Mouse (Mus musculus) MEL (cell line): ENCODE results near the gene Kcnn1. TPM values are rescaled to one million over a fixed set of nuclear protein-coding genes. Genes with fewer than 3 reads are reported as not detected.

Experiments
- DNase-seq: peaks from one replicate; pipeline ENCODE4 v3.0.0; 2011; ENCODE audit warnings: low read depth, low spot score
- H3K27ac ChIP-seq: 2 replicates; pipeline ENCODE4 v1.5.1; 2012; ENCODE audit warnings: low read depth, mild to moderate bottlenecking, control low read depth, low read length, moderate library complexity; ENCODE audit not compliant: control insufficient read depth
- H3K27me3 ChIP-seq, 2 experiments: fragments of 150-350 bp in 1 of 2; sonication (generic) in 1 of 2; 2 replicates each; pipeline ENCODE4 v1.6.1; 2012; ENCODE audit warnings: low read length in 2 of 2, mild to moderate bottlenecking in 2 of 2, improper control_type of control experiment in 1 of 2, moderate library complexity in 1 of 2; ENCODE audit not compliant: insufficient read depth in 2 of 2, control insufficient read depth in 1 of 2
- H3K36me3 ChIP-seq, 2 experiments: 2 replicates each; pipeline ENCODE4 v1.6.1; 2012 to 2014; ENCODE audit warnings: low read length in 2 of 2, improper control_type of control experiment in 1 of 2, inconsistent platforms in 1 of 2, mild to moderate bottlenecking in 1 of 2; ENCODE audit not compliant: insufficient read depth in 2 of 2, control insufficient read depth in 1 of 2
- H3K4me1 ChIP-seq, 2 experiments: fragments of 150-350 bp in 1 of 2; sonication (generic) in 1 of 2; 2 replicates each; pipeline ENCODE4 v1.6.1; 2012; ENCODE audit warnings: low read length in 2 of 2, improper control_type of control experiment in 1 of 2, mild to moderate bottlenecking in 1 of 2; ENCODE audit not compliant: insufficient read depth in 2 of 2, control insufficient read depth in 1 of 2
- H3K4me3 ChIP-seq, 2 experiments: fragments of 150-350 bp in 1 of 2; sonication (generic) in 1 of 2; 2 replicates each; pipeline ENCODE4 v1.5.1; 2012; ENCODE audit warnings: low read depth in 2 of 2, low read length in 2 of 2, mild to moderate bottlenecking in 2 of 2, moderate library complexity in 2 of 2, control low read depth in 1 of 2, improper control_type of control experiment in 1 of 2; ENCODE audit not compliant: control insufficient read depth in 1 of 2, insufficient read depth in 1 of 2
- H3K79me2 ChIP-seq: 2 replicates; pipeline ENCODE4 v1.6.1; 2012; ENCODE audit warnings: mild to moderate bottlenecking, low read length, moderate library complexity; ENCODE audit not compliant: control insufficient read depth, poor library complexity, insufficient read depth
- H3K9ac ChIP-seq: 2 replicates; pipeline ENCODE4 v1.6.1; 2012; ENCODE audit warnings: low read depth, mild to moderate bottlenecking, control low read depth, low read length, moderate library complexity; ENCODE audit not compliant: control insufficient read depth, poor library complexity, severe bottlenecking
- H3K9me3 ChIP-seq: fragments of 150-350 bp; sonication (generic); replicated peaks from 2 replicates; pipeline ENCODE4 v1.6.1; 2012; ENCODE audit warnings: mild to moderate bottlenecking, low read length, improper control_type of control experiment, moderate library complexity; ENCODE audit not compliant: insufficient read depth
- CTCF ChIP-seq, 3 experiments: IDR thresholded peaks in 2 of 3; conservative IDR thresholded peaks in 1 of 3; 2 replicates each; pipeline ENCODE4 v1.5.1; 2011 to 2012; ENCODE audit warnings: low read length in 3 of 3, low read depth in 2 of 3, mild to moderate bottlenecking in 2 of 3, improper control_type of control experiment in 1 of 3, inconsistent platforms in 1 of 3, mixed read lengths in 1 of 3, moderate library complexity in 1 of 3; ENCODE audit not compliant: control insufficient read depth in 1 of 3, insufficient read depth in 1 of 3, poor library complexity in 1 of 3, severe bottlenecking in 1 of 3
- GATA1 ChIP-seq: IDR thresholded peaks from 2 replicates; pipeline ENCODE4 v1.6.1; 2011; ENCODE audit warnings: low read depth, low read length, improper control_type of control experiment
- NRF1 ChIP-seq: IDR thresholded peaks from 2 replicates; pipeline ENCODE4 v1.6.1; 2014; ENCODE audit warnings: low read depth, mild to moderate bottlenecking, inconsistent platforms, low read length, improper control_type of control experiment, moderate library complexity; ENCODE audit not compliant: poor library complexity, insufficient read depth, severe bottlenecking
- POLR2AphosphoS5 ChIP-seq: IDR thresholded peaks from 2 replicates; pipeline ENCODE4 v1.6.1; 2012; ENCODE audit warnings: low read depth, borderline replicate concordance, mild to moderate bottlenecking, inconsistent platforms, low read length, moderate library complexity, mixed read lengths
- RAD21 ChIP-seq: IDR thresholded peaks from 2 replicates; pipeline ENCODE4 v1.6.1; 2011; ENCODE audit warnings: mild to moderate bottlenecking, low read depth, low read length, improper control_type of control experiment
- SIN3A ChIP-seq: IDR thresholded peaks from 2 replicates; pipeline ENCODE4 v1.6.1; 2012; ENCODE audit warnings: low read length, improper control_type of control experiment, inconsistent platforms
- SMC3 ChIP-seq: IDR thresholded peaks from 2 replicates; pipeline ENCODE4 v1.6.1; 2011; ENCODE audit warnings: low read depth, low read length, improper control_type of control experiment
- TAL1 ChIP-seq: IDR thresholded peaks from 2 replicates; pipeline ENCODE4 v1.6.1; 2012; ENCODE audit warnings: mild to moderate bottlenecking, inconsistent platforms, low read length, moderate library complexity, mixed read lengths
- UBTF ChIP-seq: IDR thresholded peaks from 2 replicates; pipeline ENCODE4 v1.6.1; 2012; ENCODE audit warnings: low read depth, mild to moderate bottlenecking, inconsistent platforms, low read length, improper control_type of control experiment, moderate library complexity, borderline replicate concordance; ENCODE audit not compliant: insufficient read depth
- USF2 ChIP-seq, 2 experiments: IDR thresholded peaks; 2 replicates each; pipeline ENCODE4 v1.6.1; 2011 to 2012; ENCODE audit warnings: improper control_type of control experiment in 2 of 2, low read length in 2 of 2, borderline replicate concordance in 1 of 2, inconsistent platforms in 1 of 2, low read depth in 1 of 2, mild to moderate bottlenecking in 1 of 2; ENCODE audit not compliant: insufficient read depth in 1 of 2
- ZC3H11A ChIP-seq: IDR thresholded peaks from 2 replicates; pipeline ENCODE4 v1.6.1; 2012; ENCODE audit warnings: low read depth, mild to moderate bottlenecking, inconsistent platforms, low read length, improper control_type of control experiment
- ZKSCAN1 ChIP-seq: IDR thresholded peaks from 2 replicates; pipeline ENCODE4 v1.6.1; 2012; ENCODE audit warnings: low read depth, mild to moderate bottlenecking, inconsistent platforms, low read length, improper control_type of control experiment, moderate library complexity
- ZNF384 ChIP-seq: IDR thresholded peaks from 2 replicates; pipeline ENCODE4 v1.6.1; 2012; ENCODE audit warnings: low read depth, mild to moderate bottlenecking, inconsistent platforms, low read length, improper control_type of control experiment
- polyA plus RNA-seq, 2 experiments: library from polyadenylated mRNA; stranded (reverse) in 1 of 2; unstranded in 1 of 2; fragments of >175 nt in 1 of 2; fragments of >200 nt in 1 of 2; gene quantifications; 2 replicates each; pipeline versions ENCODE4 v1.2.1 to v1.2.4; 2012; ENCODE audit warnings: low replicate concordance in 2 of 2, low read depth in 1 of 2; ENCODE audit not compliant: insufficient read length in 2 of 2, insufficient read depth in 1 of 2, missing spikeins in 1 of 2
- total RNA-seq: library from RNA; depleted of rRNA; stranded (reverse); fragments of 300-350 nt; gene quantifications from 2 replicates; pipeline ENCODE4 v1.2.3, GENCODE M21; 2012

The Kcnn1 gene
- total and polyA plus RNA-seq, 3 experiments = 8.9 to 10.7 TPM; not detected in 1

- no peak for TF ChIP-seq UBTF
- peak; percentile 25; the same call in 1 of the 2 replicates for TF ChIP-seq ZNF384
- no peak for TF ChIP-seq NRF1
- TF ChIP-seq SIN3A = peak; percentile 46; the same call in 1 of the 2 replicates
- TF ChIP-seq SMC3 = peak; percentile 87
- no peak for TF ChIP-seq ZKSCAN1
- TF ChIP-seq RAD21 = peak; percentile 87
- TF ChIP-seq TAL1 = no peak
- peak; percentile 86 to 92 (median 88) for TF ChIP-seq CTCF (IDR thresholded peaks at IDR 0.05 in 2 of 3, conservative IDR thresholded peaks at IDR 0.05 in 1 of 3; ENCODE audit: control insufficient read depth in 1 of 3, insufficient read depth in 1 of 3, low read depth in 2 of 3, low read length in 3 of 3, poor library complexity in 1 of 3, severe bottlenecking in 1 of 3)
- TF ChIP-seq ZC3H11A = peak; percentile 76
- TF ChIP-seq POLR2AphosphoS5 = no peak
- no peak for TF ChIP-seq GATA1
- no peak for TF ChIP-seq USF2 (IDR thresholded peaks at IDR 0.05; ENCODE audit: borderline replicate concordance in 1 of 2, insufficient read depth in 1 of 2, low read depth in 1 of 2, low read length in 2 of 2)
- Histone ChIP-seq H3K4me1 (peaks cover 0 to 11% of the 10 kb centered on the region in 2 experiments; a peak in 1 of 4 replicates), H3K36me3 (peaks cover 0 to 2% of the 10 kb centered on the region in 2 experiments; a peak in 1 of 4 replicates), H3K9me3 (no peaks in the 10 kb centered on the region), H3K27me3 (no peaks in the 10 kb centered on the region), H3K27ac (no peak overlapping the region), H3K9ac (no peak overlapping the region), H3K79me2 (peaks cover 5% of the 10 kb centered on the region), H3K4me3 (no peak overlapping the region)
- DNase-seq = peak; percentile 77
These were observed 6.6 kb upstream of the Kcnn1 start for GRCm38 (mm10) chr8:70869601-70870041.

- no peak for DNase-seq
- peaks cover 0 to 11% of the 10 kb centered on the region in 2 experiments; a peak in 1 of 4 replicates for H3K4me1 ChIP-seq
- peaks cover 0 to 2% of the 10 kb centered on the region in 2 experiments; a peak in 1 of 4 replicates for H3K36me3 ChIP-seq
- TF ChIP-seq ZC3H11A = no peak
- TF ChIP-seq TAL1 = no peak
- H3K27ac ChIP-seq = no peak overlapping the region
- no peak overlapping the region for H3K4me3 ChIP-seq
- H3K9me3 ChIP-seq = no peaks in the 10 kb centered on the region
- no peak overlapping the region for H3K9ac ChIP-seq
- no peaks in the 10 kb centered on the region for H3K27me3 ChIP-seq
- H3K79me2 ChIP-seq = peaks cover 5% of the 10 kb centered on the region
These were observed 6.1 kb upstream of the Kcnn1 start for GRCm38 (mm10) chr8:70869199-70869571.
